Mouse (Mus musculus): Measurements from ENCODE around the gene Plac8. TPM values are rescaled to one million over a fixed set of nuclear protein-coding genes. Genes with fewer than 3 reads are reported as not detected.

Plac8 gene
- polyA plus RNA-seq, 1 experiment from 2014 or later: 398 TPM

GRCm38 (mm10) chr5:100585206-100585644, 13.2 kb upstream of the Plac8 start:
- WGBS: 86% methylated on average over 8 of the region's 8 CpGs
- Histone ChIP-seq H3K4me1 (replicated peaks; ENCODE audit: control insufficient read depth, insufficient read depth) (no peaks in the 10 kb centered on the region), H3K27me3 (ENCODE audit: control insufficient read depth, insufficient read depth, low read length) (no peaks in the 10 kb centered on the region), H3K4me3 (ENCODE audit: low read depth, low read length) (no peak overlapping the region), H3K36me3 (ENCODE audit: control insufficient read depth, insufficient read depth, low read length) (no peaks in the 10 kb centered on the region), H3K9ac (ENCODE audit: low read length) (no peak overlapping the region), H3K27ac (replicated peaks) (no peak overlapping the region), H3K4me2 (replicated peaks; ENCODE audit: low read depth) (no peak overlapping the region), H3K9me3 (ENCODE audit: control insufficient read depth, low read length) (no peaks in the 10 kb centered on the region)
- ATAC-seq (ENCODE audit: low FRiP score, low TSS enrichment): no peak
- no peak for DNase-seq (ENCODE audit: low spot score)
- TF ChIP-seq EP300 (optimal IDR thresholded peaks at IDR 0.05): no peak
- no peak for TF ChIP-seq CTCF (IDR thresholded peaks at IDR 0.05; ENCODE audit: low read depth)

- ATAC-seq (ENCODE audit: low FRiP score, low TSS enrichment) (no peak), DNase-seq (ENCODE audit: low spot score) (no peak)
- Histone ChIP-seq H3K9me3 (ENCODE audit: control insufficient read depth, low read length) (no peaks in the 10 kb centered on the region), H3K4me3 (ENCODE audit: low read depth, low read length) (no peak overlapping the region), H3K4me1 (replicated peaks; ENCODE audit: control insufficient read depth, insufficient read depth) (no peaks in the 10 kb centered on the region), H3K27me3 (ENCODE audit: control insufficient read depth, insufficient read depth, low read length) (no peaks in the 10 kb centered on the region), H3K36me3 (ENCODE audit: control insufficient read depth, insufficient read depth, low read length) (no peaks in the 10 kb centered on the region), H3K27ac (replicated peaks) (no peak overlapping the region), H3K9ac (ENCODE audit: low read length) (no peak overlapping the region), H3K4me2 (replicated peaks; ENCODE audit: low read depth) (no peak overlapping the region)
- 78% methylated on average over 7 of the region's 7 CpGs for WGBS
- TF ChIP-seq EP300 (optimal IDR thresholded peaks at IDR 0.05) (no peak), CTCF (IDR thresholded peaks at IDR 0.05; ENCODE audit: low read depth) (no peak)
Measured at GRCm38 (mm10) chr5:100583066-100583465, 11.0 kb upstream of the Plac8 start.

- DNase-seq (ENCODE audit: low spot score): no peak
- TF ChIP-seq EP300 (optimal IDR thresholded peaks at IDR 0.05) (no peak), CTCF (IDR thresholded peaks at IDR 0.05; ENCODE audit: low read depth) (no peak)
- H3K4me1 ChIP-seq (replicated peaks; ENCODE audit: control insufficient read depth, insufficient read depth): no peaks in the 10 kb centered on the region
- 85% methylated on average over 5 of the region's 5 CpGs for WGBS
- H3K9ac ChIP-seq (ENCODE audit: low read length): no peak overlapping the region
- no peak overlapping the region for H3K4me2 ChIP-seq (replicated peaks; ENCODE audit: low read depth)
- H3K27ac ChIP-seq (replicated peaks): no peak overlapping the region
- H3K27me3 ChIP-seq (ENCODE audit: control insufficient read depth, insufficient read depth, low read length): no peaks in the 10 kb centered on the region
- H3K9me3 ChIP-seq (ENCODE audit: control insufficient read depth, low read length): no peaks in the 10 kb centered on the region
- H3K4me3 ChIP-seq (ENCODE audit: low read depth, low read length): no peak overlapping the region
- ATAC-seq (ENCODE audit: low FRiP score, low TSS enrichment): no peak
- H3K36me3 ChIP-seq (ENCODE audit: control insufficient read depth, insufficient read depth, low read length): no peaks in the 10 kb centered on the region
Measured at GRCm38 (mm10) chr5:100582435-100582826, 10.4 kb upstream of the Plac8 start.

GRCm38 (mm10) chr5:100581622-100582434, 9.8 kb upstream of the Plac8 start:
- 40% methylated on average over 11 of the region's 11 CpGs for WGBS

GRCm38 (mm10) chr5:100578863-100579411, 6.9 kb upstream of the Plac8 start:
- H3K4me2 ChIP-seq (replicated peaks; ENCODE audit: low read depth): no peak overlapping the region
- no peaks in the 10 kb centered on the region for H3K27me3 ChIP-seq (ENCODE audit: control insufficient read depth, insufficient read depth, low read length)
- TF ChIP-seq CTCF (IDR thresholded peaks at IDR 0.05; ENCODE audit: low read depth) (no peak), EP300 (optimal IDR thresholded peaks at IDR 0.05) (no peak)
- no peaks in the 10 kb centered on the region for H3K36me3 ChIP-seq (ENCODE audit: control insufficient read depth, insufficient read depth, low read length)
- H3K9ac ChIP-seq (ENCODE audit: low read length): no peak overlapping the region
- no peak overlapping the region for H3K27ac ChIP-seq (replicated peaks)
- DNase-seq (ENCODE audit: low spot score) (no peak), ATAC-seq (ENCODE audit: low FRiP score, low TSS enrichment) (no peak)
- WGBS: 82% methylated on average over 5 of the region's 5 CpGs
- H3K4me1 ChIP-seq (replicated peaks; ENCODE audit: control insufficient read depth, insufficient read depth): no peaks in the 10 kb centered on the region
- no peak overlapping the region for H3K4me3 ChIP-seq (ENCODE audit: low read depth, low read length)
- no peaks in the 10 kb centered on the region for H3K9me3 ChIP-seq (ENCODE audit: control insufficient read depth, low read length)

More at GRCm38 (mm10) chr5:100581622-100582434, 9.8 kb upstream of the Plac8 start:
- Histone ChIP-seq H3K27me3 (ENCODE audit: control insufficient read depth, insufficient read depth, low read length) (no peaks in the 10 kb centered on the region), H3K36me3 (ENCODE audit: control insufficient read depth, insufficient read depth, low read length) (no peaks in the 10 kb centered on the region), H3K4me2 (replicated peaks; ENCODE audit: low read depth) (no peak overlapping the region), H3K9me3 (ENCODE audit: control insufficient read depth, low read length) (no peaks in the 10 kb centered on the region), H3K4me3 (ENCODE audit: low read depth, low read length) (no peak overlapping the region), H3K4me1 (replicated peaks; ENCODE audit: control insufficient read depth, insufficient read depth) (no peaks in the 10 kb centered on the region), H3K27ac (replicated peaks) (no peak overlapping the region), H3K9ac (ENCODE audit: low read length) (no peak overlapping the region)
- no peak for DNase-seq (ENCODE audit: low spot score)
- no peak for ATAC-seq (ENCODE audit: low FRiP score, low TSS enrichment)
- TF ChIP-seq EP300 (optimal IDR thresholded peaks at IDR 0.05) (no peak), CTCF (IDR thresholded peaks at IDR 0.05; ENCODE audit: low read depth) (no peak)

- H3K27me3 ChIP-seq (ENCODE audit: control insufficient read depth, insufficient read depth, low read length): no peaks in the 10 kb centered on the region
- H3K4me2 ChIP-seq (replicated peaks; ENCODE audit: low read depth): no peak overlapping the region
- WGBS: 82% methylated on average over 1 of the region's 1 CpGs
- ATAC-seq (ENCODE audit: low FRiP score, low TSS enrichment): no peak
- no peaks in the 10 kb centered on the region for H3K4me1 ChIP-seq (replicated peaks; ENCODE audit: control insufficient read depth, insufficient read depth)
- no peaks in the 10 kb centered on the region for H3K9me3 ChIP-seq (ENCODE audit: control insufficient read depth, low read length)
- no peak for DNase-seq (ENCODE audit: low spot score)
- no peak overlapping the region for H3K27ac ChIP-seq (replicated peaks)
- no peak overlapping the region for H3K9ac ChIP-seq (ENCODE audit: low read length)
- H3K4me3 ChIP-seq (ENCODE audit: low read depth, low read length): no peak overlapping the region
- no peaks in the 10 kb centered on the region for H3K36me3 ChIP-seq (ENCODE audit: control insufficient read depth, insufficient read depth, low read length)
- TF ChIP-seq CTCF (IDR thresholded peaks at IDR 0.05; ENCODE audit: low read depth) (peak; percentile 52), EP300 (optimal IDR thresholded peaks at IDR 0.05) (no peak)
Measured at GRCm38 (mm10) chr5:100574771-100575170, 2.7 kb upstream of the Plac8 start.
